Mouse (Mus musculus) frontal cortex, postnatal 36 days (tissue): ENCODE data around the gene Vmn1r35.
"Not testable (repeated sequence)": the region's sequence is repeated elsewhere in the genome, so short reads cannot be mapped to it uniquely, and the experiment has no call there.

Experiments used
- DNase-seq, 2 experiments: peaks; one replicate each; pipeline ENCODE4 v3.0.0; 2022; ENCODE audit warnings: low spot score in 2 of 2

Vmn1r35 gene

DNA sequence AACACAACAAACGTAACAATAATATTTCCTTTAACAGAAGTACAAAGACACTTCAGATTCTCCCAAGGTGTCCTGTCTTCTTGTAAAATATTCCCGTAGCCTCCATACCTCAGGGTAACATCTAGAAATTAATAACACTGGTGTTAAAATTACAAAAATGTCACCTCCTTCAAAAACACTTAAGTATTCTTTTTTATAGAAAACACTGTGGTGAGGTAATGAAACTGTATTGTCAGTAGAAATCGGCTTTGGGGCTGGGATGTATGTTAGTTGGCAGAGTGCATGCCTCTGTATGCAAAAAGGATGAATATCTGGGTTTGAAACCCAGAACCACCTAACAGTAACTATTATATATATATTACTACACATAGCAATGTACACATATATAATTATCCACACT is at the start of gene Vmn1r35:
Gene Vmn1r35 (minus strand): TSS at position 101 of the 400 bp plus-strand sequence.
- no peak for DNase-seq

DNA sequence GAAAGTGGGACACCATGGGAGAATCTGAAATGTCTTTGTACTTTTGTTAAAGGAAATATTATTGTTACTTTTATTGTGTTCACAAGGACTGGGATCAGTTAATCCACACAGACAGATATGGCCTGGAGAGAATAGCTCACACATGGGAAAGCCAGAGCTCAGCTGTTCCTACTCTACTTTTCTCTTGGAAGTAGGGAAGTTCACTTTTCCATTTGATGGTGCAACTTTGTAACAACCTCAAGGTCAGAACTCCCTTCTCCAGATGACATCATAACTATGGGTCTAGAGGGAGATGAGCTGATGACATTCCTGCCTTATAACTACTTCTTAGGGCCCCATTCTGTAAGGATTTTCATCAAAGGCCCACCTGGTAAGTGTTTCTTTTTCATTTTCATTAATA is 43.4 kb upstream of the Vmn1r35 start, which contains the start of gene Vmn1r37:
Gene Vmn1r37 (plus strand): TSS at position 301 of the 400 bp plus-strand sequence.
- not testable (repeated sequence) for DNase-seq

- DNase-seq: not testable (repeated sequence)
These were observed 33.4 kb upstream of the Vmn1r35 start, which contains the start of gene Vmn1r36 for GRCm38 (mm10) chr6:66719068-66719467. Gene Vmn1r36 (minus strand): TSS chr6:66719168.

GRCm38 (mm10) chr6:66713854-66714253 is 28.1 kb upstream of the Vmn1r35 start:
- DNase-seq: no peak

- no peak for DNase-seq
These were observed 23.2 kb upstream of the Vmn1r35 start for GRCm38 (mm10) chr6:66708901-66709300.

GRCm38 (mm10) chr6:66643779-66644178 is 41.9 kb downstream of the Vmn1r35 start, which contains the start of gene Vmn1r34:
Gene Vmn1r34 (minus strand): TSS chr6:66643879.
- no peak for DNase-seq
